Mouse (Mus musculus) heart, embryonic 12.5 days (tissue): ENCODE measurements around the gene Pum3. TPM values are rescaled to one million over a fixed set of nuclear protein-coding genes. Genes with fewer than 3 reads are reported as not detected.
"Not testable (repeated sequence)": the region's sequence is repeated elsewhere in the genome, so short reads cannot be mapped to it uniquely, and the experiment has no call there.

Source experiments
- ATAC-seq: fragments of 200-750 bp; cut with Nextera tagmentation; 2 replicates; pipeline ENCODE4 v1.8.0; 2017; ENCODE audit warnings: moderate TSS enrichment, moderate library complexity; ENCODE audit not compliant: insufficient number of reproducible peaks, low FRiP score
- H3K27ac ChIP-seq: fragments of 300-500 bp; sonication (generic); 2 replicates; pipeline ENCODE4 v1.5.1; 2016; ENCODE audit warnings: mild to moderate bottlenecking, moderate library complexity; ENCODE audit not compliant: poor library complexity, severe bottlenecking
- H3K27me3 ChIP-seq: fragments of 300-500 bp; sonication (generic); replicated peaks from 2 replicates; pipeline ENCODE4 v1.6.1; 2016; ENCODE audit warnings: mild to moderate bottlenecking, moderate library complexity
- H3K36me3 ChIP-seq: fragments of 300-500 bp; sonication (generic); 2 replicates; pipeline ENCODE4 v1.6.1; 2016; ENCODE audit warnings: mild to moderate bottlenecking, moderate library complexity
- H3K4me1 ChIP-seq: fragments of 300-500 bp; sonication (generic); replicated peaks from 2 replicates; pipeline ENCODE4 v1.6.1; 2016; ENCODE audit warnings: mild to moderate bottlenecking
- H3K4me2 ChIP-seq: fragments of 300-500 bp; sonication (generic); 2 replicates; pipeline ENCODE4 v1.6.1; 2016; ENCODE audit warnings: mild to moderate bottlenecking, moderate library complexity
- H3K4me3 ChIP-seq: fragments of 300-500 bp; sonication (generic); 2 replicates; pipeline ENCODE4 v1.5.1; 2016; ENCODE audit warnings: mild to moderate bottlenecking
- H3K9ac ChIP-seq: fragments of 300-500 bp; sonication (generic); 2 replicates; pipeline ENCODE4 v1.6.1; 2016; ENCODE audit warnings: mild to moderate bottlenecking, moderate library complexity
- H3K9me3 ChIP-seq: fragments of 300-500 bp; sonication (generic); replicated peaks from 2 replicates; pipeline ENCODE4 v1.6.1; 2016; ENCODE audit warnings: mild to moderate bottlenecking, moderate library complexity
- WGBS: fragments of 180-500 bp; shearing (Covaris S2); methylation state at CpG from one replicate; pipeline ENCODE4 v1.1.7; 2016; 5-methylcytosine and 5-hydroxymethylcytosine counted together
- polyA plus RNA-seq: library from polyadenylated mRNA; unstranded; fragments of >200 nt; fragmentation: Nextera tagmentation; extraction: Ambion mirVana; gene quantifications from 2 replicates; pipeline ENCODE4 v1.2.1, GENCODE M21; 2016

Pum3 gene
- polyA plus RNA-seq, 1 experiment from 2014 or later = 56.6 TPM

- Histone ChIP-seq H3K4me3 (no peak overlapping the region), H3K9ac (no peak overlapping the region), H3K4me1 (peaks cover 16% of the 10 kb centered on the region; the same call in 1 of the 2 replicates), H3K9me3 (no peaks in the 10 kb centered on the region), H3K27me3 (no peaks in the 10 kb centered on the region), H3K36me3 (peaks cover 79% of the 10 kb centered on the region), H3K27ac (no peak overlapping the region), H3K4me2 (no peak overlapping the region)
- 88% methylated on average over 7 of the region's 7 CpGs for WGBS
- no peak for ATAC-seq
Measured at GRCm38 (mm10) chr19:27394341-27394990, 35.2 kb downstream of the Pum3 start.

GRCm38 (mm10) chr19:27392431-27392830, 37.2 kb downstream of the Pum3 start:
- Histone ChIP-seq H3K9me3 (no peaks in the 10 kb centered on the region), H3K27ac (no peak overlapping the region), H3K4me3 (no peak overlapping the region), H3K4me2 (no peak overlapping the region), H3K9ac (no peak overlapping the region), H3K36me3 (peaks cover 80% of the 10 kb centered on the region), H3K4me1 (peaks cover 9% of the 10 kb centered on the region; the same call in 1 of the 2 replicates), H3K27me3 (no peaks in the 10 kb centered on the region)
- WGBS = 79% methylated on average over 2 of the region's 2 CpGs
- ATAC-seq = no peak

- Histone ChIP-seq H3K4me1 (no peaks in the 10 kb centered on the region), H3K9ac (no peak overlapping the region), H3K27me3 (no peaks in the 10 kb centered on the region), H3K4me2 (no peak overlapping the region), H3K36me3 (peaks cover 80% of the 10 kb centered on the region), H3K27ac (no peak overlapping the region), H3K9me3 (no peaks in the 10 kb centered on the region), H3K4me3 (no peak overlapping the region)
- ATAC-seq = no peak
- 90% methylated on average over 2 of the region's 2 CpGs for WGBS
Measured at GRCm38 (mm10) chr19:27391344-27391743, 38.3 kb downstream of the Pum3 start.

- not testable (repeated sequence) for H3K4me1 ChIP-seq, H3K27ac ChIP-seq, ATAC-seq, H3K9me3 ChIP-seq, H3K4me3 ChIP-seq, H3K27me3 ChIP-seq, H3K4me2 ChIP-seq, H3K9ac ChIP-seq
- 90% methylated on average over 4 of the region's 4 CpGs for WGBS
- H3K36me3 ChIP-seq = peaks cover 79% of the 10 kb centered on the region
Measured at GRCm38 (mm10) chr19:27389566-27389965, 40.1 kb downstream of the Pum3 start.

- no peak overlapping the region for H3K4me2 ChIP-seq
- H3K36me3 ChIP-seq = peaks cover 60% of the 10 kb centered on the region
- H3K27ac ChIP-seq = no peak overlapping the region
- no peak overlapping the region for H3K9ac ChIP-seq
- no peak overlapping the region for H3K4me3 ChIP-seq
- no peaks in the 10 kb centered on the region for H3K9me3 ChIP-seq
- ATAC-seq = no peak
- no peaks in the 10 kb centered on the region for H3K4me1 ChIP-seq
- H3K27me3 ChIP-seq = no peaks in the 10 kb centered on the region
Measured at GRCm38 (mm10) chr19:27385304-27385703, 44.3 kb downstream of the Pum3 start.

GRCm38 (mm10) chr19:27383266-27383665, 46.4 kb downstream of the Pum3 start:
- no peak for ATAC-seq
- H3K36me3 ChIP-seq = peaks cover 40% of the 10 kb centered on the region
- H3K4me3 ChIP-seq = no peak overlapping the region
- no peak overlapping the region for H3K27ac ChIP-seq
- H3K4me2 ChIP-seq = no peak overlapping the region
- H3K9ac ChIP-seq = no peak overlapping the region
- H3K4me1 ChIP-seq = no peaks in the 10 kb centered on the region
- 87% methylated on average over 5 of the region's 5 CpGs for WGBS
- H3K27me3 ChIP-seq = no peaks in the 10 kb centered on the region
- H3K9me3 ChIP-seq = no peaks in the 10 kb centered on the region

- H3K9ac ChIP-seq = no peak overlapping the region
- ATAC-seq = no peak
- H3K27me3 ChIP-seq = no peaks in the 10 kb centered on the region
- no peak overlapping the region for H3K27ac ChIP-seq
- no peak overlapping the region for H3K4me2 ChIP-seq
- no peaks in the 10 kb centered on the region for H3K4me1 ChIP-seq
- H3K36me3 ChIP-seq = peaks cover 29% of the 10 kb centered on the region
- 0 out of 2 replicates have a peak, but pooled peaks cover 5% of the 10 kb centered on the region for H3K9me3 ChIP-seq
- no peak overlapping the region for H3K4me3 ChIP-seq
- 62% methylated on average over 1 of the region's 1 CpGs for WGBS
Measured at GRCm38 (mm10) chr19:27382131-27382530, 47.5 kb downstream of the Pum3 start.

GRCm38 (mm10) chr19:27379712-27380401, 49.8 kb downstream of the Pum3 start:
- Histone ChIP-seq H3K9me3 (0 out of 2 replicates have a peak, but pooled peaks cover 5% of the 10 kb centered on the region), H3K4me1 (no peaks in the 10 kb centered on the region), H3K36me3 (peaks cover 7% of the 10 kb centered on the region), H3K4me2 (no peak overlapping the region), H3K27me3 (no peaks in the 10 kb centered on the region), H3K27ac (no peak overlapping the region), H3K9ac (no peak overlapping the region), H3K4me3 (no peak overlapping the region)
- 82% methylated on average over 2 of the region's 2 CpGs for WGBS
- ATAC-seq = no peak

GRCm38 (mm10) chr19:27370784-27371183, 58.8 kb downstream of the Pum3 start:
- no peak overlapping the region for H3K27ac ChIP-seq
- no peaks in the 10 kb centered on the region for H3K4me1 ChIP-seq
- ATAC-seq = no peak
- H3K9ac ChIP-seq = no peak overlapping the region
- no peaks in the 10 kb centered on the region for H3K27me3 ChIP-seq
- no peak overlapping the region for H3K4me2 ChIP-seq
- 55% methylated on average over 2 of the region's 2 CpGs for WGBS
- no peaks in the 10 kb centered on the region for H3K9me3 ChIP-seq
- no peak overlapping the region for H3K4me3 ChIP-seq
- H3K36me3 ChIP-seq = no peaks in the 10 kb centered on the region

GRCm38 (mm10) chr19:27370174-27370573, 59.5 kb downstream of the Pum3 start:
- no peaks in the 10 kb centered on the region for H3K9me3 ChIP-seq
- no peak overlapping the region for H3K4me3 ChIP-seq
- no peaks in the 10 kb centered on the region for H3K36me3 ChIP-seq
- H3K27ac ChIP-seq = no peak overlapping the region
- H3K9ac ChIP-seq = no peak overlapping the region
- no peak for ATAC-seq
- peaks cover 2% of the 10 kb centered on the region; the same call in 1 of the 2 replicates for H3K4me1 ChIP-seq
- 74% methylated on average over 2 of the region's 2 CpGs for WGBS
- no peaks in the 10 kb centered on the region for H3K27me3 ChIP-seq
- H3K4me2 ChIP-seq = no peak overlapping the region

GRCm38 (mm10) chr19:27369461-27370135, 60.0 kb downstream of the Pum3 start:
- Histone ChIP-seq H3K27me3 (no peaks in the 10 kb centered on the region), H3K4me3 (no peak overlapping the region), H3K4me1 (peaks cover 5% of the 10 kb centered on the region), H3K9me3 (no peaks in the 10 kb centered on the region), H3K36me3 (no peaks in the 10 kb centered on the region), H3K27ac (no peak overlapping the region), H3K4me2 (no peak overlapping the region), H3K9ac (no peak overlapping the region)
- 75% methylated on average over 3 of the region's 3 CpGs for WGBS
- no peak for ATAC-seq
